Mouse (Mus musculus) hindbrain, embryonic 11.5 days (tissue): Measurements from ENCODE around the gene Tox2. TPM values are rescaled to one million over a fixed set of nuclear protein-coding genes. Genes with fewer than 3 reads are reported as not detected.

Experiments used
- ATAC-seq: fragments of 200-750 bp; cut with Nextera tagmentation; 2 replicates; pipeline ENCODE4 v1.8.0; 2017; ENCODE audit warnings: mild to moderate bottlenecking, moderate TSS enrichment, moderate library complexity; ENCODE audit not compliant: low FRiP score
- DNase-seq: peaks from one replicate; pipeline ENCODE4 v3.0.0-alpha.2; 2015; ENCODE audit warnings: low spot score
- H3K27ac ChIP-seq: fragments of 300-500 bp; sonication (generic); 2 replicates; pipeline ENCODE4 v1.5.1; 2014; ENCODE audit warnings: mild to moderate bottlenecking, low read depth, low read length
- H3K27me3 ChIP-seq: fragments of 300-500 bp; sonication (generic); 2 replicates; pipeline ENCODE4 v1.6.1; 2014; ENCODE audit warnings: mild to moderate bottlenecking, low read length, moderate library complexity, mixed read lengths; ENCODE audit not compliant: control insufficient read depth, insufficient read depth
- H3K36me3 ChIP-seq: fragments of 300-500 bp; sonication (generic); 2 replicates; pipeline ENCODE4 v1.6.1; 2014; ENCODE audit warnings: mild to moderate bottlenecking, low read length, moderate library complexity, mixed read lengths; ENCODE audit not compliant: control insufficient read depth, insufficient read depth
- H3K4me1 ChIP-seq: fragments of 300-500 bp; sonication (generic); replicated peaks from 2 replicates; pipeline ENCODE4 v1.6.1; 2014; ENCODE audit warnings: low read length, mixed read lengths; ENCODE audit not compliant: control insufficient read depth, insufficient read depth
- H3K4me2 ChIP-seq: fragments of 300-500 bp; sonication (generic); replicated peaks from 2 replicates; pipeline ENCODE4 v1.6.1; 2014; ENCODE audit warnings: mild to moderate bottlenecking, low read depth, low read length
- H3K4me3 ChIP-seq: fragments of 300-500 bp; sonication (generic); 2 replicates; pipeline ENCODE4 v1.5.1; 2014; ENCODE audit warnings: low read depth, low read length
- H3K9ac ChIP-seq: fragments of 300-500 bp; sonication (generic); 2 replicates; pipeline ENCODE4 v1.6.1; 2014; ENCODE audit warnings: low read depth, low read length
- H3K9me3 ChIP-seq: fragments of 300-500 bp; sonication (generic); 2 replicates; pipeline ENCODE4 v1.6.1; 2016; ENCODE audit warnings: low read length; ENCODE audit not compliant: control insufficient read depth
- WGBS: fragments of 180-500 bp; shearing (Covaris S2); extraction: QIAGEN DNeasy Blood & Tissue Kit; methylation state at CpG from one replicate; pipeline ENCODE4 v1.1.7; 2014; 5-methylcytosine and 5-hydroxymethylcytosine counted together
- polyA plus RNA-seq: library from polyadenylated mRNA; unstranded; fragments of >200 nt; fragmentation: Nextera tagmentation; extraction: Ambion mirVana; gene quantifications from 2 replicates; pipeline ENCODE4 v1.2.1, GENCODE M21; 2014

The Tox2 gene
- polyA plus RNA-seq = 15.6 and 17.5 TPM in 2 replicates

DNA sequence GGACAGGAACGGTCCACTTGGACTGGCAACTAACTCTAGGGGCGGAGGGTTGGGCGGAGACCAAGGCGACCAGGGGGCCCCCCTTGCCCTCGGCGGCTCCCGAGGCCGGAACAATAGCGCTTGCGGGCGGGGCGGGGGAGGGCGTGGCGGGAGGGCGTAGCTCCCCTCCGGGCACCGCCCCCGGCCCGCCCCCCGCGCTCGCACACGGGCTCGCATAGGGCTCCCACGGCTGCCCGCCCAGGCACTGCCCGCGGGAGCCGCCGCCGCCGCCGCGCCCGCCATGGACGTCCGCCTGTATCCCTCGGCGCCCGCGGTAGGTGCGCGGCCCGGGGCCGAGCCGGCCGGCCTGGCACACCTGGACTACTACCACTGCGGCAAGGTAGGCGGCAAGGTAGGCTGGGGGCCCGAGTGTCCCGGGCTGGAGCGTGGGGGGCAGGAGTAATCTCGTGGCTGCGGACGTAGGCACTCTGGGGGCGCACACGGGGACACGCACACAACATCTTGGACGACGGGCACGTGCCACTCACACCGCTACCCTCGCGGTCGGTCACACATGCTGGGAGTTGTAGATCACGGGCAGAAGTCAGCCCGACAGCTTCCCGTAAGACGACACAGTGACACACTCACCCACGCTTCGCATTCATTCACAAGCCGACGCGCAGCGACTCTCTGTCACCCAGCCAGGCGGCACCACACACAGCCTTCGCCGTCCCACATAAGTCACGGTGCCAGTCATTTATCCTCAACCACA lies at the start of gene Tox2:
TSS of gene Tox2 (plus strand) at position 242 of the 751 bp plus-strand sequence.
- DNase-seq (peak; percentile 83), ATAC-seq (peak; percentile 81)
- Histone ChIP-seq H3K4me1 (peaks cover 7% of the 10 kb centered on the region), H3K9ac (peak within 1 kb of the TSS; percentile 62), H3K27me3 (peaks cover 10% of the 10 kb centered on the region), H3K4me2 (peak within 1 kb of the TSS; percentile 87), H3K27ac (peak within 1 kb of the TSS; percentile 51; the same call in 1 of the 2 replicates), H3K36me3 (no peaks in the 10 kb centered on the region), H3K4me3 (peak within 1 kb of the TSS; percentile 48), H3K9me3 (0 out of 2 replicates have a peak, but pooled peaks cover 3% of the 10 kb centered on the region)
- WGBS = under 1% methylated on average over 62 of the region's 79 CpGs

DNA sequence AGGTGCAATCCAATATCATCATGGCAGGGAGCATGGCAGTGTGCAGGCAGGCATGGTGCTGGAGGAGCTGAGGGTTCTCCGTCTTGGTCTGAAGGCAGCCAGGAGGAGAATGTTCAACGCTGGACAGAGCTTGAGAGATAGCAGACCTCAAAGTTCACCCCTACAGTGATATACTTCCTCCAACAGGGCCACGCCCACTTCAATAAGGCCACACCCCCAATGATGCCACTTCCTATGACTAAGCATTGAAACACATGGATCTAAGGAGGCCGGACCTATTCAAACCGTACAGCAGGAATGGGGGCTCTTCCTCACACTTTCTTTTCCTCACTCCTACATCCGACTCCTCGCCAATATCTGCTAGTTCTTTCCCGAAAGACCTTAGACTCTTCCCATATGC lies 48.3 kb upstream of the Tox2 start:
- no peak for ATAC-seq
- H3K27ac ChIP-seq = no peak overlapping the region
- WGBS = 93% methylated on average over 8 of the region's 8 CpGs

GRCm38 (mm10) chr2:163158979-163159378 lies 43.9 kb upstream of the Tox2 start:
- Histone ChIP-seq H3K4me3 (no peak overlapping the region), H3K36me3 (no peaks in the 10 kb centered on the region), H3K9ac (no peak overlapping the region), H3K27me3 (no peaks in the 10 kb centered on the region), H3K4me1 (no peaks in the 10 kb centered on the region), H3K4me2 (no peak overlapping the region), H3K27ac (no peak overlapping the region), H3K9me3 (no peaks in the 10 kb centered on the region)
- WGBS = 93% methylated on average over 9 of the region's 9 CpGs
- no peak for DNase-seq
- no peak for ATAC-seq

More for the DNA sequence above, 48.3 kb upstream of the Tox2 start:
- no peak for DNase-seq
- Histone ChIP-seq H3K9ac (no peak overlapping the region), H3K4me2 (no peak overlapping the region), H3K9me3 (no peaks in the 10 kb centered on the region), H3K4me1 (peaks cover 5% of the 10 kb centered on the region; the same call in 1 of the 2 replicates), H3K36me3 (no peaks in the 10 kb centered on the region), H3K27me3 (no peaks in the 10 kb centered on the region), H3K4me3 (no peak overlapping the region)

- 93% methylated on average over 10 of the region's 10 CpGs for WGBS
- no peak for ATAC-seq
- no peak for DNase-seq
- H3K36me3 ChIP-seq = no peaks in the 10 kb centered on the region
- H3K27me3 ChIP-seq = no peaks in the 10 kb centered on the region
- no peak overlapping the region for H3K4me3 ChIP-seq
- 0 out of 2 replicates have a peak, but pooled peaks cover 3% of the 10 kb centered on the region for H3K4me1 ChIP-seq
- H3K27ac ChIP-seq = no peak overlapping the region
- H3K4me2 ChIP-seq = no peak overlapping the region
- H3K9ac ChIP-seq = no peak overlapping the region
- no peaks in the 10 kb centered on the region for H3K9me3 ChIP-seq
These were observed 38.4 kb upstream of the Tox2 start for GRCm38 (mm10) chr2:163164461-163164990.

- Histone ChIP-seq H3K27me3 (no peaks in the 10 kb centered on the region), H3K27ac (no peak overlapping the region), H3K9ac (no peak overlapping the region), H3K9me3 (no peaks in the 10 kb centered on the region), H3K36me3 (no peaks in the 10 kb centered on the region), H3K4me2 (no peak overlapping the region), H3K4me1 (0 out of 2 replicates have a peak, but pooled peaks cover 3% of the 10 kb centered on the region), H3K4me3 (no peak overlapping the region)
- DNase-seq (peak; percentile 50), ATAC-seq (peak; percentile 66)
- 48% methylated on average over 13 of the region's 13 CpGs for WGBS
These were observed 36.7 kb upstream of the Tox2 start for GRCm38 (mm10) chr2:163166067-163166805.

DNA sequence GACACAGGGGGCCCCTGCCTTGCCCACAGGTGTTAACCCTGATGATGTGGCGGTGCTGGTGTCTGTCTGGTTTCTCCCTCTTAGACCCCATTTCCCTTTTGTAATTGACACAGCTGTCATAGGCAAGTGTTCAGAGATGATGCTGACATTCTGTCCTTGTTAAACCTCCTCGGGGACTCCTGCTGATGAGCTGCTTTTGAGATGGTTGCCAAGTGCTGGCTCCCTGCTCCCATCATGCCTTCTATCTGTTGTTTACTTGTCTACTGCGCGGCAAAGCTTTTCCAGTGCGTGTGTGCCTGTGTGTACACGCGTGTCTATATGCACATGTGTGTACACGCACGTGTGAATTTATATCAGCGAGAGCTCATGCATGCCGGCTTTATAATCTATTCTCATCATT lies 31.0 kb upstream of the Tox2 start:
- Histone ChIP-seq H3K4me2 (no peak overlapping the region), H3K36me3 (no peaks in the 10 kb centered on the region), H3K27ac (no peak overlapping the region), H3K4me3 (no peak overlapping the region), H3K27me3 (no peaks in the 10 kb centered on the region), H3K9me3 (no peaks in the 10 kb centered on the region), H3K9ac (no peak overlapping the region), H3K4me1 (no peaks in the 10 kb centered on the region)
- DNase-seq (no peak), ATAC-seq (no peak)
- WGBS = 85% methylated on average over 11 of the region's 11 CpGs

DNA sequence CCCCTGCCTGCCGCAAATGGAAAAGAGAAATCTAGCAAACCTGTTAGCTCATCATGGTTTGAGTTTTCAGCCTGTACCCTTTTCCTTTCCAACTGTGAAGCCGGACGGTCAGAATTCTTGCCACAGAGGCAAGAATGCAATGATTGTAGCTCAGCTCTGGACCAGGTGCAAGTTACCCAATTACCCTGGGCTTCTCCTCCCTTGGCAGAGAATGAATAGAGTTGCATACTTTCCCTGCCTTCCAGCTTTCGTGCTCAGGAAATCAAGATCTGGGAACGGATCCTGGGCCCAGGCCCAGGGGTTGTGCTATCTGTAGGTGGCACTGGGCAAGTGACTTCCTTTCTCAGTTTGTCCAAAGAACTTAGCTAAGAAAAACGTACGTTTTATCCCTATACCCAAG lies 28.9 kb upstream of the Tox2 start:
- 80% methylated on average over 7 of the region's 7 CpGs for WGBS
- no peak for DNase-seq

GRCm38 (mm10) chr2:163175831-163176230 lies 27.1 kb upstream of the Tox2 start:
- H3K9me3 ChIP-seq = no peaks in the 10 kb centered on the region
- ATAC-seq = no peak
- 93% methylated on average over 7 of the region's 8 CpGs for WGBS

More for the DNA sequence above, 28.9 kb upstream of the Tox2 start:
- H3K27ac ChIP-seq = no peak overlapping the region
- H3K4me2 ChIP-seq = no peak overlapping the region
- no peaks in the 10 kb centered on the region for H3K27me3 ChIP-seq
- no peak overlapping the region for H3K9ac ChIP-seq
- no peaks in the 10 kb centered on the region for H3K4me1 ChIP-seq
- ATAC-seq = no peak
- H3K36me3 ChIP-seq = no peaks in the 10 kb centered on the region
- H3K4me3 ChIP-seq = no peak overlapping the region
- no peaks in the 10 kb centered on the region for H3K9me3 ChIP-seq

More at GRCm38 (mm10) chr2:163175831-163176230, 27.1 kb upstream of the Tox2 start:
- Histone ChIP-seq H3K4me1 (no peaks in the 10 kb centered on the region), H3K4me3 (no peak overlapping the region), H3K27ac (no peak overlapping the region), H3K4me2 (no peak overlapping the region), H3K36me3 (no peaks in the 10 kb centered on the region), H3K27me3 (no peaks in the 10 kb centered on the region), H3K9ac (no peak overlapping the region)
- no peak for DNase-seq
